Mouse (Mus musculus) midbrain, postnatal 0 days (tissue): ENCODE measurements around the gene Nt5dc1. TPM values are rescaled to one million over a fixed set of nuclear protein-coding genes. Genes with fewer than 3 reads are reported as not detected.

Source experiments
- ATAC-seq: fragments of 200-750 bp; cut with Nextera tagmentation; 2 replicates; pipeline ENCODE4 v1.8.0; 2017; ENCODE audit warnings: moderate number of reproducible peaks, mild to moderate bottlenecking, moderate TSS enrichment, moderate library complexity; ENCODE audit not compliant: low FRiP score
- DNase-seq: peaks from one replicate; pipeline ENCODE4 v3.0.0-alpha.2; 2015; ENCODE audit warnings: low spot score
- H3K27ac ChIP-seq: fragments of 300-500 bp; sonication (generic); 2 replicates; pipeline ENCODE4 v1.5.1; 2014; ENCODE audit warnings: low read depth, mild to moderate bottlenecking, low read length, mixed read lengths
- H3K27me3 ChIP-seq: fragments of 300-500 bp; sonication (generic); 2 replicates; pipeline ENCODE4 v1.6.1; 2014; ENCODE audit warnings: low read length, control low read depth, mixed read lengths; ENCODE audit not compliant: insufficient read depth
- H3K36me3 ChIP-seq: fragments of 300-500 bp; sonication (generic); 2 replicates; pipeline ENCODE4 v1.6.1; 2014; ENCODE audit warnings: low read length, control low read depth, mixed read lengths; ENCODE audit not compliant: insufficient read depth
- H3K4me1 ChIP-seq: fragments of 300-500 bp; sonication (generic); 2 replicates; pipeline ENCODE4 v1.6.1; 2014; ENCODE audit warnings: mild to moderate bottlenecking, control low read depth, antibody characterized with exemption, low read length, mixed read lengths; ENCODE audit not compliant: insufficient read depth
- H3K4me2 ChIP-seq: fragments of 300-500 bp; sonication (generic); 2 replicates; pipeline ENCODE4 v1.6.1; 2014; ENCODE audit warnings: low read depth, mild to moderate bottlenecking, low read length, mixed read lengths; ENCODE audit not compliant: poor library complexity, severe bottlenecking
- H3K4me3 ChIP-seq: fragments of 300-500 bp; sonication (generic); 2 replicates; pipeline ENCODE4 v1.5.1; 2014; ENCODE audit warnings: low read depth, mild to moderate bottlenecking, low read length, moderate library complexity
- H3K9ac ChIP-seq: fragments of 300-500 bp; sonication (generic); replicated peaks from 2 replicates; pipeline ENCODE4 v1.6.1; 2014; ENCODE audit warnings: mild to moderate bottlenecking, low read length, moderate library complexity, mixed read lengths; ENCODE audit not compliant: poor library complexity, severe bottlenecking
- H3K9me3 ChIP-seq: fragments of 300-500 bp; sonication (generic); 2 replicates; pipeline ENCODE4 v1.6.1; 2016; ENCODE audit warnings: low read length, control low read depth
- CTCF ChIP-seq: IDR thresholded peaks from 2 replicates; pipeline ENCODE4 v1.5.1; 2016; ENCODE audit warnings: antibody characterized with exemption, mild to moderate bottlenecking
- WGBS: fragments of 180-500 bp; shearing (Covaris S2); extraction: QIAGEN DNeasy Blood & Tissue Kit; methylation state at CpG from one replicate; pipeline ENCODE4 v1.1.7; 2014; 5-methylcytosine and 5-hydroxymethylcytosine counted together
- polyA plus RNA-seq: library from polyadenylated mRNA; unstranded; fragments of >200 nt; fragmentation: Nextera tagmentation; extraction: Ambion mirVana; gene quantifications from 2 replicates; pipeline ENCODE4 v1.2.1, GENCODE M21; 2015
- total RNA-seq: library from RNA; depleted of rRNA; stranded (reverse); fragments of >200 nt; gene quantifications from 2 replicates; pipeline ENCODE4 v1.2.3, GENCODE M21; 2014

The Nt5dc1 gene
- total and polyA plus RNA-seq, 2 experiments from 2014 or later: 0.93 to 2.6 TPM

DNA sequence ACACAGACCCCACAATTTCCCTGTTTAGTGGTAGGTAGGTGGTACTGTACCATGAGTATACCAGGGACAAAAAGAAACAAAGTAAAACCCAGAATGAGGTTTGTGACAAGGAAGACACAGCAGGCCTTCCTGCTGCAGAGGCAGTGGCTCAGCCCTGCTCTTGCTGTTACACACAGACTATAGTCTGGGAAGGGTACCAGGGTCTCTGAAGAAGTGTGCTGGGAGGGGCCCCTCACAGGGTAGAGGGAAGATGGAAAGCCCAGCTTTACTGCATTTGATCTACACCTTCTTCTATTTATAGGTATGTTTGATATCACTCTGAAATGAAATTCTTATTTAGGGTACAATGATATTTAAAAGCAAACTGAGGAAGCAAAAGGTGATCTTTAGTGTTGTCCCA lies 54.6 kb downstream of the Nt5dc1 start:
- Histone ChIP-seq H3K4me3 (no peak overlapping the region), H3K36me3 (no peaks in the 10 kb centered on the region), H3K4me1 (no peaks in the 10 kb centered on the region), H3K27me3 (no peaks in the 10 kb centered on the region), H3K4me2 (no peak overlapping the region), H3K9me3 (no peaks in the 10 kb centered on the region), H3K9ac (no peak overlapping the region), H3K27ac (no peak overlapping the region)
- no peak for DNase-seq
- TF ChIP-seq CTCF: no peak
- ATAC-seq: no peak

- TF ChIP-seq CTCF: no peak
- Histone ChIP-seq H3K4me3 (no peak overlapping the region), H3K4me1 (no peaks in the 10 kb centered on the region), H3K9me3 (no peaks in the 10 kb centered on the region), H3K9ac (no peak overlapping the region), H3K4me2 (no peak overlapping the region), H3K36me3 (no peaks in the 10 kb centered on the region), H3K27me3 (no peaks in the 10 kb centered on the region), H3K27ac (no peak overlapping the region)
- DNase-seq (no peak), ATAC-seq (no peak)
- 28% methylated on average over 3 of the region's 3 CpGs for WGBS
Measured at GRCm38 (mm10) chr10:34358263-34358662, 60.1 kb downstream of the Nt5dc1 start.

DNA sequence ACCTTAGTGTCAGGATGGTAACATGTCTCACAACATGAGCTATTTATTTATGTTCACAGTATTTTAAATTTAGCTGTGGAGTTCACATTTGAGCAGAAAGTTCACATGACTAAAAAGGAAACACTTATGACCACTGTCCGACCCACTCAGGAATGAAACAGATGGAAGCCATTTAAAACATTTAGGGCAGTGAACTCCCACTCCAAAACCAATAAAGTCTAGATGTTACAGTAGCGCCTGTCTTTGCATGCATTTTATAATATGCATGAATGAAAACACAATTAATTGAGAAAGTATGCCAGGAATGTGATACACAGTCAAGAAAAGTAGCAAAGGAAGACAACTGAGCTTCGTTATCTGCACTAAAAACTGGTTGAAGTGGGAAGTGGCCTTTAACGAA lies 66.2 kb downstream of the Nt5dc1 start:
- TF ChIP-seq CTCF: no peak
- no peaks in the 10 kb centered on the region for H3K4me1 ChIP-seq
- ATAC-seq (no peak), DNase-seq (no peak)
- no peak overlapping the region for H3K9ac ChIP-seq
- H3K4me2 ChIP-seq: no peak overlapping the region
- 85% methylated on average over 4 of the region's 4 CpGs for WGBS
- H3K4me3 ChIP-seq: no peak overlapping the region
- no peaks in the 10 kb centered on the region for H3K9me3 ChIP-seq
- no peak overlapping the region for H3K27ac ChIP-seq
- no peaks in the 10 kb centered on the region for H3K27me3 ChIP-seq
- H3K36me3 ChIP-seq: no peaks in the 10 kb centered on the region

GRCm38 (mm10) chr10:34341886-34342285 lies 76.5 kb downstream of the Nt5dc1 start:
- no peak for DNase-seq
- no peak overlapping the region for H3K27ac ChIP-seq
- no peaks in the 10 kb centered on the region for H3K9me3 ChIP-seq
- H3K4me2 ChIP-seq: no peak overlapping the region
- TF ChIP-seq CTCF: no peak
- 85% methylated on average over 1 of the region's 1 CpGs for WGBS
- ATAC-seq: no peak
- H3K4me1 ChIP-seq: no peaks in the 10 kb centered on the region
- H3K9ac ChIP-seq: no peak overlapping the region
- H3K27me3 ChIP-seq: no peaks in the 10 kb centered on the region
- no peak overlapping the region for H3K4me3 ChIP-seq
- H3K36me3 ChIP-seq: no peaks in the 10 kb centered on the region

DNA sequence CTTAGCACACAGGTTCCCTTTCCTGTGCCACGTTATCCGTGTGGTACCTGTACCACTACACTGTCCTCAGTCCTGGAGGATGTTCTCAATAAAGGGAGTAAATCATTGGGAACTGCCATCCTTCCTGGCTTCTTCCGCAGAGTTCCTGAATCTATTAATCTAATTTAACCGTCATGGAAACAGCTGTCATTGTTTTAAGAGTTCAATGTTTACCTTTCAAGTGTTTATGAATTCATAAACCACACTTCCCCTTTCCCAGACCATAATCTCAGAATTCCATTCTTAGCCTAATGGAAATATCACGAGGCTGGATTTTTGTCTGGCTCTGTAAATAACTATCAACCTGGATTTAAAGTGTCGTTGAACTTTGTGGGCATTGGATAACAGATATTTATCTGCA lies 77.3 kb downstream of the Nt5dc1 start:
- WGBS: 77% methylated on average over 6 of the region's 6 CpGs

GRCm38 (mm10) chr10:34328310-34328709 lies 90.0 kb downstream of the Nt5dc1 start:
- Histone ChIP-seq H3K9me3 (no peaks in the 10 kb centered on the region), H3K27ac (no peak overlapping the region)

More for the DNA sequence above, 77.3 kb downstream of the Nt5dc1 start:
- DNase-seq (no peak), ATAC-seq (no peak)
- no peak overlapping the region for H3K4me3 ChIP-seq
- H3K27ac ChIP-seq: no peak overlapping the region
- TF ChIP-seq CTCF: no peak
- no peaks in the 10 kb centered on the region for H3K27me3 ChIP-seq
- no peaks in the 10 kb centered on the region for H3K4me1 ChIP-seq
- H3K9ac ChIP-seq: no peak overlapping the region
- no peak overlapping the region for H3K4me2 ChIP-seq
- no peaks in the 10 kb centered on the region for H3K36me3 ChIP-seq
- H3K9me3 ChIP-seq: no peaks in the 10 kb centered on the region

More at GRCm38 (mm10) chr10:34328310-34328709, 90.0 kb downstream of the Nt5dc1 start:
- DNase-seq (peak; percentile 77), ATAC-seq (peak; percentile 83)
- H3K36me3 ChIP-seq: no peaks in the 10 kb centered on the region
- peak; percentile 86 for TF ChIP-seq CTCF
- WGBS: 3% methylated on average over 2 of the region's 2 CpGs
- H3K27me3 ChIP-seq: no peaks in the 10 kb centered on the region
- no peak overlapping the region for H3K4me2 ChIP-seq
- no peak overlapping the region for H3K4me3 ChIP-seq
- H3K4me1 ChIP-seq: no peaks in the 10 kb centered on the region
- no peak overlapping the region for H3K9ac ChIP-seq
